Mouse (Mus musculus): ENCODE measurements around the gene Mtss1l. TPM values are rescaled to one million over a fixed set of nuclear protein-coding genes. Genes with fewer than 3 reads are reported as not detected.

Gene Mtss1l
- polyA plus RNA-seq, 1 experiment from 2014 or later = 9.6 TPM

GRCm38 (mm10) chr8:110749500-110750170 is 28.4 kb downstream of the Mtss1l start:
- peak; percentile 24; the same call in 1 of the 2 replicates for ATAC-seq
- Histone ChIP-seq H3K9ac (no peak overlapping the region), H3K4me1 (replicated peaks) (no peaks in the 10 kb centered on the region), H3K4me3 (replicated peaks) (no peak overlapping the region), H3K27me3 (replicated peaks) (no peaks in the 10 kb centered on the region), H3K4me2 (replicated peaks) (no peak overlapping the region), H3K9me3 (no peaks in the 10 kb centered on the region), H3K27ac (no peak overlapping the region), H3K36me3 (no peaks in the 10 kb centered on the region)
- 60% methylated on average over 10 of the region's 10 CpGs for WGBS

GRCm38 (mm10) chr8:110750269-110750668 is 29.0 kb downstream of the Mtss1l start:
- H3K27ac ChIP-seq = no peak overlapping the region
- 36% methylated on average over 13 of the region's 13 CpGs for WGBS

GRCm38 (mm10) chr8:110751490-110751889 is 30.2 kb downstream of the Mtss1l start:
- H3K9ac ChIP-seq = no peak overlapping the region
- no peaks in the 10 kb centered on the region for H3K36me3 ChIP-seq
- 79% methylated on average over 5 of the region's 5 CpGs for WGBS
- H3K4me1 ChIP-seq (replicated peaks) = peaks cover 5% of the 10 kb centered on the region; the same call in 1 of the 2 replicates
- no peaks in the 10 kb centered on the region for H3K9me3 ChIP-seq
- no peak overlapping the region for H3K4me3 ChIP-seq (replicated peaks)
- H3K27ac ChIP-seq = no peak overlapping the region
- H3K4me2 ChIP-seq (replicated peaks) = no peak overlapping the region
- ATAC-seq = no peak
- no peaks in the 10 kb centered on the region for H3K27me3 ChIP-seq (replicated peaks)

More at GRCm38 (mm10) chr8:110750269-110750668, 29.0 kb downstream of the Mtss1l start:
- Histone ChIP-seq H3K9ac (no peak overlapping the region), H3K9me3 (no peaks in the 10 kb centered on the region), H3K4me1 (replicated peaks) (peaks cover 5% of the 10 kb centered on the region; the same call in 1 of the 2 replicates), H3K4me3 (replicated peaks) (no peak overlapping the region), H3K27me3 (replicated peaks) (no peaks in the 10 kb centered on the region), H3K36me3 (no peaks in the 10 kb centered on the region), H3K4me2 (replicated peaks) (no peak overlapping the region)
- ATAC-seq = no peak

- Histone ChIP-seq H3K4me3 (replicated peaks) (no peak overlapping the region), H3K27me3 (replicated peaks) (no peaks in the 10 kb centered on the region)
- 44% methylated on average over 4 of the region's 4 CpGs for WGBS
These were observed 33.4 kb downstream of the Mtss1l start for GRCm38 (mm10) chr8:110754713-110755112.

GRCm38 (mm10) chr8:110755511-110756170 is 34.4 kb downstream of the Mtss1l start:
- Histone ChIP-seq H3K4me1 (replicated peaks) (peaks cover 5% of the 10 kb centered on the region; the same call in 1 of the 2 replicates), H3K27ac (no peak overlapping the region), H3K4me3 (replicated peaks) (no peak overlapping the region), H3K9me3 (no peaks in the 10 kb centered on the region), H3K9ac (peak overlapping the region; percentile 17; the same call in 1 of the 2 replicates), H3K36me3 (no peaks in the 10 kb centered on the region), H3K4me2 (replicated peaks) (no peak overlapping the region), H3K27me3 (replicated peaks) (no peaks in the 10 kb centered on the region)
- no peak for ATAC-seq
- 62% methylated on average over 15 of the region's 15 CpGs for WGBS

More at GRCm38 (mm10) chr8:110754713-110755112, 33.4 kb downstream of the Mtss1l start:
- ATAC-seq = peak; percentile 56
- H3K4me2 ChIP-seq (replicated peaks) = no peak overlapping the region
- H3K27ac ChIP-seq = no peak overlapping the region
- H3K36me3 ChIP-seq = no peaks in the 10 kb centered on the region
- H3K9ac ChIP-seq = 0 out of 2 replicates have a peak overlapping the region, but pooled peaks have one; percentile 10
- peaks cover 5% of the 10 kb centered on the region; the same call in 1 of the 2 replicates for H3K4me1 ChIP-seq (replicated peaks)
- H3K9me3 ChIP-seq = no peaks in the 10 kb centered on the region

- WGBS = 81% methylated on average over 5 of the region's 5 CpGs
- no peak for ATAC-seq
- Histone ChIP-seq H3K27me3 (replicated peaks) (no peaks in the 10 kb centered on the region), H3K4me1 (replicated peaks) (peaks cover 9% of the 10 kb centered on the region; the same call in 1 of the 2 replicates), H3K27ac (no peak overlapping the region), H3K4me2 (replicated peaks) (no peak overlapping the region), H3K4me3 (replicated peaks) (no peak overlapping the region), H3K36me3 (no peaks in the 10 kb centered on the region), H3K9me3 (no peaks in the 10 kb centered on the region), H3K9ac (no peak overlapping the region)
These were observed 34.9 kb downstream of the Mtss1l start for GRCm38 (mm10) chr8:110756196-110756595.

- Histone ChIP-seq H3K27ac (no peak overlapping the region), H3K4me3 (replicated peaks) (no peak overlapping the region), H3K4me1 (replicated peaks) (peaks cover 7% of the 10 kb centered on the region; the same call in 1 of the 2 replicates), H3K9me3 (no peaks in the 10 kb centered on the region), H3K27me3 (replicated peaks) (no peaks in the 10 kb centered on the region), H3K4me2 (replicated peaks) (no peak overlapping the region), H3K9ac (no peak overlapping the region), H3K36me3 (no peaks in the 10 kb centered on the region)
- peak; percentile 23; the same call in 1 of the 2 replicates for ATAC-seq
- WGBS = 60% methylated on average over 7 of the region's 7 CpGs
These were observed 39.1 kb downstream of the Mtss1l start for GRCm38 (mm10) chr8:110760280-110760940.

GRCm38 (mm10) chr8:110761185-110761584 is 39.9 kb downstream of the Mtss1l start:
- H3K4me3 ChIP-seq (replicated peaks) = no peak overlapping the region
- H3K4me1 ChIP-seq (replicated peaks) = peaks cover 7% of the 10 kb centered on the region; the same call in 1 of the 2 replicates
- no peaks in the 10 kb centered on the region for H3K9me3 ChIP-seq
- H3K4me2 ChIP-seq (replicated peaks) = no peak overlapping the region
- H3K27ac ChIP-seq = no peak overlapping the region
- ATAC-seq = peak; percentile 69; the same call in 1 of the 2 replicates
- H3K36me3 ChIP-seq = no peaks in the 10 kb centered on the region
- no peaks in the 10 kb centered on the region for H3K27me3 ChIP-seq (replicated peaks)
- H3K9ac ChIP-seq = no peak overlapping the region
- 43% methylated on average over 5 of the region's 5 CpGs for WGBS

GRCm38 (mm10) chr8:110761988-110762387 is 40.7 kb downstream of the Mtss1l start:
- H3K9me3 ChIP-seq = no peaks in the 10 kb centered on the region
- no peaks in the 10 kb centered on the region for H3K27me3 ChIP-seq (replicated peaks)
- no peak overlapping the region for H3K4me2 ChIP-seq (replicated peaks)
- no peaks in the 10 kb centered on the region for H3K36me3 ChIP-seq
- no peak for ATAC-seq
- peaks cover 7% of the 10 kb centered on the region; the same call in 1 of the 2 replicates for H3K4me1 ChIP-seq (replicated peaks)
- no peak overlapping the region for H3K9ac ChIP-seq
- no peak overlapping the region for H3K4me3 ChIP-seq (replicated peaks)
- H3K27ac ChIP-seq = no peak overlapping the region
- 46% methylated on average over 6 of the region's 6 CpGs for WGBS

GRCm38 (mm10) chr8:110764671-110765070 is 43.4 kb downstream of the Mtss1l start:
- no peak for ATAC-seq
- H3K9me3 ChIP-seq = no peaks in the 10 kb centered on the region
- no peak overlapping the region for H3K4me3 ChIP-seq (replicated peaks)
- H3K27me3 ChIP-seq (replicated peaks) = no peaks in the 10 kb centered on the region
- H3K9ac ChIP-seq = no peak overlapping the region
- H3K27ac ChIP-seq = no peak overlapping the region
- H3K4me1 ChIP-seq (replicated peaks) = peaks cover 7% of the 10 kb centered on the region; the same call in 1 of the 2 replicates
- H3K36me3 ChIP-seq = no peaks in the 10 kb centered on the region
- 84% methylated on average over 3 of the region's 3 CpGs for WGBS
- H3K4me2 ChIP-seq (replicated peaks) = no peak overlapping the region

GRCm38 (mm10) chr8:110767261-110767660 is 46.0 kb downstream of the Mtss1l start:
- Histone ChIP-seq H3K4me1 (replicated peaks) (no peaks in the 10 kb centered on the region), H3K9me3 (no peaks in the 10 kb centered on the region), H3K4me2 (replicated peaks) (no peak overlapping the region), H3K27me3 (replicated peaks) (no peaks in the 10 kb centered on the region), H3K9ac (no peak overlapping the region), H3K4me3 (replicated peaks) (no peak overlapping the region), H3K27ac (no peak overlapping the region), H3K36me3 (no peaks in the 10 kb centered on the region)
- ATAC-seq = no peak
- WGBS = 71% methylated on average over 6 of the region's 6 CpGs

- Histone ChIP-seq H3K4me3 (replicated peaks) (no peak overlapping the region), H3K9ac (no peak overlapping the region), H3K27ac (no peak overlapping the region), H3K9me3 (no peaks in the 10 kb centered on the region), H3K4me2 (replicated peaks) (no peak overlapping the region), H3K27me3 (replicated peaks) (no peaks in the 10 kb centered on the region), H3K4me1 (replicated peaks) (no peaks in the 10 kb centered on the region), H3K36me3 (no peaks in the 10 kb centered on the region)
- peak; percentile 55 for ATAC-seq
- 47% methylated on average over 7 of the region's 7 CpGs for WGBS
These were observed 51.2 kb downstream of the Mtss1l start for GRCm38 (mm10) chr8:110772452-110772851.
